Mouse (Mus musculus) urinary bladder, postnatal 14 days (tissue): ENCODE data around the gene Cul7.

ENCODE experiments used
- DNase-seq: peaks from one replicate; pipeline ENCODE4 v3.0.0; 2021; ENCODE audit warnings: low spot score

Gene Cul7

DNA sequence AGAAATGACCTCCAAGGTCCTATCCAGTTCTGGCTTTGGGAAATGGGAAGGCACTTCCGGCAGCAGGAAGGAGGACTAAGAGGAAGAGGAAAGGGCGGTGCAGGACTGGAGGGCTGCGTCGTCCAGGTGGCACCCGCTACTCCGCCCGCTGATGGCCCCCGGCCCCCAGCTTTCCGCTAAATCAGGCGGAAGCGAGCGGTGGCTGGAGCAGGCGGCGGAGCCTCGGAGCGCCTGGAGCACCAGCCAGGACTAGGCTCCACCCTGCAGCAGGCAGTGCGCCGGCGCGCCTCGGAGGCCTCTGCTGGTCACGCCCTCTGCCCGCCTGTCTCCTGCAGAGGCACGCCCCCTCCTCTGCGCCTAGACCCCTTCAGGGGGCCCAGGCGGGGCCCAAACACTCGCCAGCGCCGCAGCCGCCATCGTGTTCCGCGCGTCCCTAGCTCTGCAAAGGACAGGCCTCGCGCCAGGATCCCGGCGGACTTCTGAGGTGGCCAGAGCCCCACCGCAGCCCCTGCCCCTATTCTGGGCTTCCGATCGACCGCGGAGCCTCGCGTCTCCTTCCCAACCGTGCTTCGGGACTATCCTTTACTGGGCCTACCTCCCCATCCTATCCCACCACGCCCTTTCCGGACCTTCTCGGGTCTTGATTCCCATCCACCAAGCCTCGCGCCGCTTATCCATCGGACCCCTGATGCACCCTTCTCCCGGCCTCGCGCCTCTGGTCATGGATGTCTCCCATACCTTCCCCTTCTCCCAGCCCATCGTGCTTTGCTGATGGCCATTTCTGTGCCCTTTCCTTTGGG is at the start of gene Cul7:
Gene Cul7, plus strand, starts transcription at position 106 of the 800 bp plus-strand sequence.
- peak; percentile 93 for DNase-seq

DNA sequence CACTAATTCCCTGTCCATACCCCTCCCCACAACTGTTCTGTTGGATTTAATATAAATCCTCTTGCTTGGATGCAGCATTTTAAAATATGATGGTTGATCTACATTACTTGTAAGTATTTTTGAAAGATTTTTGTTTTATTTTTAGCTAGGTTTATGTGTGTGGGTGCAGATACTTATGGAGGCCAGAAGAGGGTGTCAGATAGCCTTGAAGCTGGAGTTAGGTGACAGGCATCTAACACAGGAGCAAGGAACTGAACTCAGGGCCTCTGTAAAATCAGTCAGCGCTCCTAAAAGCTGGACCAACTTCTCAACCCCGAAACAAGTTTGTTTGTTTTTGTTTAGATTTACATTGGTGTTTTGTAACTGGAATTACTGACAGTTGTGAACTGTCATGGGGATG is 49.6 kb upstream of the Cul7 start:
- no peak for DNase-seq

DNA sequence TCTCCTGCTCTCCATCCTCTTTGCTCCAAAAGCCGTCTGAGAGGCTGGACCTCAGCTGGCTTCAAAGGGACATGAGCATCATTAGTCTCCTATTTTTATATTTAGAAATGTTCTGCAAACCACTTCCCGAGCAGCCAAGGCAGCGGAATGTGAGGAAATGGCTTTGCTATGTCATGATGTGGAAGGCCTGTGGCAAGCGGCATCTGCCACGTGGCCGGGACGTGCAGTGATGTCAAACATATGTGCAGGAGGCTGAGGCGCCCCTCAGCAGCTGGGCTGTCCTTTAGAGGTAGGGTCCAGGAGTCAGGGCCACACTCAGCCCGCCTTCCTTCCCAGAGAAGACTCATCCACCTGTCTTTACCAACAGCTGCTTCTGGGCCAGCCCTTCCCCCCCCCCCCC is 47.9 kb upstream of the Cul7 start:
- DNase-seq: no peak

DNA sequence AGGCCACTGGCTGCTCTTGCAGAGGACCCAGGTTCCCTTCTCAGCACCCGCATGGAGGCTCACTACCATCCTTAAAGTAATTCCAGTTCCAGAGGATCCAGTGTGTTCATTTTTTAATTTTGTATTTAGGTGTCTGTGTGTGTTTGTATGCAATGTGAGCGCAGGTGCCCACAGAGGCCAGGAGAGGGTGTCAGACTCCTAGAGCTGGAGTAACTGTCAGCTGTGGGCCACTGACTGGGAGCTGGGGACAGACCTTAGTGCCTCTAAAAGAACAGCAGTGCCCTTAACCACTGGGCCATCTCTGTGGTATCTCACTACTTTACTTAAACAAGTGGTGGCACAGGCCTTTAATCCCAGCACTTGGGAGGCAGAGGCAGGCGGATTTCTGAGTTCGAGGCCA is 46.9 kb upstream of the Cul7 start:
- DNase-seq: no peak

DNA sequence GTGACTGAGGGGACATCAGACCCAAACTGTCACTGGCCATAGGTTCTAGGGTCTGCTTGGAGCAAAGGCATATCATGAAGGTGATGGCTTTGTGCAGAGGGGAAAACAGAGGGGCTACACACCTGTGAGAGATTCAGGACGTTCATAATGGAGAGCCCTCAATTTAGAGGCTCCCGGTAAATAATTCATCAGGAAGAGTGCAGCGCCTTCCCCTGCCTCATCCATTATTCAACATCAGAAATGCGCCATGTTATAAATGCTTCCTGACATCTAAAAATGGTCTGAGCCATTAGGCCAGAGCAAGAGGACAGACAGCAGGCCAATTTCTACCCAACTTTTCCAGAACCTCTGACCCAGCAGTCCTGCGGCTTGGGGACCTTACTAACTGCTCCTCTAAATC is 45.0 kb upstream of the Cul7 start:
- DNase-seq: no peak

DNA sequence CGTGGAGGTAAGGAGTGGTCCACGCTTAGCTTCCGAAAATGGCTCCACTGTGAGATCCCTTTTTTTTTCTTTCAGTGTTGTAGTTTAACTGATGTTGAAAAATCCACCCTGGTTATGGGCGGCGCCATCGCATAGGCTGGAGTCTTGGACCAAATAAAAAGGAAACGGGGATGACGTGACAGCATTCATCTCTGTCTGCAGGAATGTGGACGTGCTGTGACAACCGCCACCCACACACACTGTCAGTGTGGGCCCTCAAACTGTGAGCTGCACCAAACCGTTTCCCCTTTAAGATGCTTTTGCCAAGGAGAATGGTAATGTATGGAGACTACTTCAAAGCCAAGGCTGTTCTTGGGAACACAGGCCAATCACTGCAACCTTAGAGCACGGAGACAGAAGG is 44.1 kb upstream of the Cul7 start:
- DNase-seq: no peak

DNA sequence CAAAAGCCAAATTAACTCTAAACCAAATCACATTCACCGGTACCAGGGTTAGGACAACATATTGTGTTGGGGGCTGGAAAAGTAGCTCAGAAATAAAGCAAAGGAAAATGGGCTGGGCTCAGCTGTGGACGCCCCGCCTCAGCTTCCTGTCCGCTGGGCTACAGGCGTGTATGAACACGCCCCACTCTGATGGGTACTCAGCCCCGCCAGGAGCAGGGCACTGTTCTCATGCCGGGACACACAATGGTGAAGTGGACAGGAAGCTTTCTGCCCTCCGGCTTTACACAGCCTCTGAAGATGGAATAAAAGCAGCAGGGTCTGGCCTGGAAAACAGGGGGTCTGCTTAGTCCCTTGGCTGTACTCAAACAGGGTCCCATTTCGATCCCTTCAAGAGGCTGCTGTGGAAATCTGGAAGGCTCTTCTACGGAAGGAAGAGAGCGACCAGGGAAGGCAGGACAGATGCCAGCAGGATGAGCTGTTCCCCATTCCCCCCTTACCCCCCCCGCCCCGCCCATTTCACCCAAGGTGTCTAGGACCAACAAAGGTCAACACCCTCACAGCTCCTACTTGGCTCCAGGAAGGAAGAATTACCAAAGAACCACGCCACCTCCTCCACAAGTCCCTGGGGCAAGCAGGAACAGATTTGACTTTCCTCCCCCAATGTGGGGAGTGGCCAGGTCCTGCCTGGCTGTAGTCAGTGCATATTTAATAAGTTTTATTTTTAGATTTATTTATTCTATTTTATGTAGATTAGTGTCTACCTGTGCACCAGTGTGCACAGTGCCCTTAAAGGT is 40.2 kb upstream of the Cul7 start:
- peak; percentile 67 for DNase-seq

DNA sequence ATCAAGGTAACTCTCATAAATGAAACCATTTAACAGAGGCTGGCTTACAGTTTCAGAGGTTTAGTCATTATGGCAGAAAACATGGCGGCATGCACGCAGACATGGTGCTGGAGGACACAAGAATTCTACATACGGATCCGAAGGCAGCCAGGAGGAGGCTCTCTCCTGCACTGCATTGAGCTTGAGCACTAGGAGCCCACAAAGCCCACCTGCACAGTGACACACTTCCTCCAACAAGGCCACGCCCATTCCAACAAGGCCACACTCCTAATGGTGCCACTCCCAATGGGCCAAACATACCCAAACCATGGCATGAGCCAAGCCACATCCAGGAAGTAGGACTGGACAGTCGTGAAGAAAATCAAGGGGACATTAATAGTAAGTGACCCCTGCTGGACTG is 38.8 kb upstream of the Cul7 start:
- DNase-seq: no peak

DNA sequence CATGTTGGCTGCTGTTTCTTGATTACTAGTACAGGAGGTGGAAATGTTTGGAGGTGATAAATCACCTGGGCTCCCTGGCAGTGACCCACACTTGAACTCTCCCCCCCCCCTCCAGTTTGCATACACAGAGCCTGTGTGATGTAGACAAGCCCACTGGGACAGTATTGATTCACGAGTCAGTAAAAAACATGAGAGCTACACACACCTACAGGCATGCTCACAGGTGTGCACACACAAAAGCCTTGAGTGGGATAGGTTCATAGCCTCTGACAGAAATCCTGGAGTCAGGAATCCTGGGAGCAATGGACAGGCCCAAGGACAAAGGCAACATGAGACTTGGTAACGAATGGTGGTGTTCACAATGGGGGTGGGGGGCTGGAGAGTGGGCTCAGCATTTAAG is 37.9 kb upstream of the Cul7 start:
- DNase-seq: no peak

DNA sequence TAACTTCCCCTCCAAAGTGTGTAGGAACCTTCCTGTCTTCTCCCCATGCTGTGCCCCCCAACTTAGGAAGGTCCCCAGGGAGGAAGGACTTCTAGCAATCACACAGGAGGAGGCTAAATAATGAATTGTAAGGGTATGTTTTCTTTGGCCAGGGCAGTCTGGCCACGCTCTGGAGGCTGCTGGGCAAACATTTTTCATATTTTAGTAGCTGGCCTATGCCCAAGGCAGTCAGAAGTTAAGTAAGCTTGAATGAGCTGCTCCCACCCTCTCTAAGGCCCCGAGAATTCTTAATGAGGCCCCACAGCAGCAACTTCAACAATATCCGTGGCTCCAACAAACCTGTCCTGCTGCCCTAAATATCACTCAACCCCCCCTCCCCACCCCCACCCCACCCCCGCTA is 37.3 kb upstream of the Cul7 start:
- no peak for DNase-seq

DNA sequence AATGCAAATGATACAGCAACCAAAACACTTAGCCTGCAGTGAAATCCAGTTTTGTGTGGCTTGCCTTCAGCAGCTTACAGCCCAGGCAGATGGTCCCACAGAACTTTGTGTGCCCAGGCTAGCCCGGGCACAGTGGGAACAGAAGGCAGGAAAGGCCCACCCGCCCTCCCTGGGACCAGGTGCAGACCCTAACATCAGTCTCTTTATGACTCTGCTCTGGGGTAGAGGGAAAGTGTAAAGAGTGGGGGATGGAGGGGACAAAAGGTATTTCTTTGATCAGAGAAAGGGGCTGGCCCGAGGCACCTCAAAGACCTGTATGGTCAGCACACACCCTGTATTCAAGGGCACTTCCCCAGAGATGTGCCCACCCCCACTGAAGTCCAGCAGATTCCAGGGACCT is 36.9 kb upstream of the Cul7 start:
- DNase-seq: no peak

DNA sequence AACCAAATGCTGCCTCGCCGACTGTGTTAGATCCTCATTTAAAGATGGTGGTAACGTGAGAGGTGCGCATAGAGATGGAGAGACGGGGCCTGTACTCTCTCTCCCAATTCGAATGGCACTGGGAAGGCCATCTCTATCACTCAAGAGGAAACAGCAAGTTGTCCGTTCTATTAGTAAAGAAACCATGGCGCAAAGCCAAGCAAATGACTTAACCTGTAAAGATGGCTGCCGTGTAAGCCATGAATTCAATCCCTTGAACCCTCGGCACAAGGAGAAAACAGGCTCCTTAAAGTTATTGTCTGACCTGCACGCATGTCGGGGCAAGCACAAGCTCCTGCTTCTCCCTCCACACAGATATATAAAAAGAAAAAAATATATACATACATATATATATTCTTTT is 32.3 kb upstream of the Cul7 start:
- no peak for DNase-seq

DNA sequence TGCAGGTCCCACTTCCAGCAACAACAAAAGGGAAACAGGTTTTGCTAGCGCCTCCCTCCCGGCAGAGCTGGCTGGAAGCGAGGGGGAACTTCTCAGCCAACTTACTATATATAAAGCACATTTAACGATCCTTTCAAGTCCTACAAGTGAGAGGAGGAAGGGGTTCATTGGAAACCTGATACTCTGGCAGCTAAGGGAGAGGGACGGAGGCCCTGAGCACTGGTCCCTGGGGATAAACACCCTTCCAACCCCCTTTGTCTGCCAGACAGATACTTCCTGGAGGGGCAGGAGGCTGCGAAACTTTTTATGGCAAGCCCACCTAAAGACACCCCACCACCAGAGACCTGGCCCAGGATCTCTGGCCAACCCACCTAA is 31.8 kb upstream of the Cul7 start:
- DNase-seq: no peak

DNA sequence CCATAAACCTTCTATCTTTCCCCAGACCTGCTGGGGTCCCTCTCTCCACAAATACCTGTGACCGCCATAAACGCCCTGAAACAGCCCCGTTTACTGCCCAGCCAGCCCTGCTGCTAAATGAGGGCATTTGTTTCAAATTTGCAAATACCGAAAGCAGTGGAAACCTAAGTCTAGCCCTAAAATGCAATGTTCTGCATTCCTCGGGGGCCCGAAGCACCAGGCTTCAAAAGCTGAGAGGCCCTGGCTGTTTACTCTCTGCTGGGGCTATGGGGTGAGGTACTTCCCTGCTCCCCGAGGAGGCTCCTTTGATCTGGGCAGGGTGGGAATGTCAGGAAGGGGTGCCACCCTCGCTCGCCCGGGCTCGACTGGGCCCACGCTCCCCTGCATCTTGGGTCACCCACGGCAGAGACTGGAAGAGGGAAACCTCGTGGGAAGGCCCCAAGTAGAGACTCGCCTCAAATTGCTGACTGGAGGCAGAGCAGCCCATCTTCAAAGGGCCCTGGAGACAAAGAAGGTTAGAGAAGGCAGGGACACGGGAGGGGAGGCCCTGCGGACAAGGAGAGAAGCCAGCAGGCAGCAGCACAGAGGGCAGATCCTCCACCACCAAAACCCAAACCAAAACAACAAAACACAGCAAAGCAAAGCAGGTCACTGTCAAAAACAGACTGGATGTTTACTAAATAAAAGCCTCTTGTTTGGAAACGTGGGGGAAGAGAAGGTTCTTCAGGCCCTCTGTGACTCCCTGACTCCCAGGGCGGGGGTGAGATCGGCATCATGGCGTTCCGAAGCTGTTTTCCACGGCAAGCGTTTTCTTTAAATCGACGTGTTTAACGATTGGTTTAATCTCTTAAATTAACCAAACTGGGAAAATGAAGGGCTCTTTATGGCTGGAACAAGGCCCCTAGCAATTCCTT is 31.1 kb upstream of the Cul7 start:
- no peak for DNase-seq

DNA sequence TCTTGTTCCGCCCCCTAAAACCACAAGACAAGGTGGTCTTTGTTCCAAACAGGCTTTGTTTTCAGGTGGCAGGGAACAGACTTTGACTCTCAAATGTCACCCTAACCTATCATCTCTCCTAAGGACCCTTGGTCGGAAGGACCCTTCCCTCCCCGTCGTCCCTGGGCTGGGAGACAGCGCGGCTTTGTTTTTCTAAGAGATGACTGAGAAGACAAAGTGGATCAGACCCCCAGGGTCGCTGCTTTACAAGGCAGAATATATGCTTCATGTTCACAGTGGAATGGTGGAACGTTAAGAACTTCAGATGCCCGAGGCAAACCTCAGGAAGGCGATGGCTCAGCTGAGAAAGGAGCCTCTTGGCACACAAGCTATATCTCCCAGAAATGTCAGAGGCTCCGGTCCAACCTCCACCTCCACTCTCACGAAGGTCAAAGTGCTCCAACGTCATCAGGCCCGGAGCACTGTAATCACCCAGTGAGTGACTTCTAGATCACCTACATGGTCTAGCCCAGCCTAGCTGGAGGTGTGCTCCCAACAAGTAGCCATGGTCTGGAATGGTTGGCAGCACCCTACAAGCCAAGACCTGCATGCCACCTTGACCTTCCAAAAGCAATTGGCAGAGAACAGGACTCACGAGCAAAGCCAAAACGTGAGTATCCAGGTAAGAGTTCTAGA is 30.3 kb upstream of the Cul7 start:
- no peak for DNase-seq

DNA sequence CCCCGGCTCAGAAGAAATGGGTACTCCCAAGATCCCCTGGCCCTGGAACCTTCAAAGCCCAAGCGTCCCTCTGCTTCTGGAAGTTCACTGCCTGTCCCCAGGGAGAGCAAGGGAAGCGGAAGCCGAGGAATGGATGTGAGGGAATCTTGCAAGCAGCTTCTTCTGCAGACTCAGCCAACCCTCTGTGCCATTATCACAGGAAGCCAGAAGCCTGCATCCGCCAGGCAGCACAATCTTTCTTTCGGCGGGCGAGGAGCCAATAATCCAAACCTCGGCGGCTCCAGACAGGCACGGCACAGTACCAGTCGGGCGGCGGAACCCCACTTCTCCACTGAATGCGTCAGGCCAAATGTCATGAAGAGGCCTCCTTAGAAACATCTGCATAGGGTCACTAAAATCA is 28.8 kb upstream of the Cul7 start:
- DNase-seq: peak; percentile 34

DNA sequence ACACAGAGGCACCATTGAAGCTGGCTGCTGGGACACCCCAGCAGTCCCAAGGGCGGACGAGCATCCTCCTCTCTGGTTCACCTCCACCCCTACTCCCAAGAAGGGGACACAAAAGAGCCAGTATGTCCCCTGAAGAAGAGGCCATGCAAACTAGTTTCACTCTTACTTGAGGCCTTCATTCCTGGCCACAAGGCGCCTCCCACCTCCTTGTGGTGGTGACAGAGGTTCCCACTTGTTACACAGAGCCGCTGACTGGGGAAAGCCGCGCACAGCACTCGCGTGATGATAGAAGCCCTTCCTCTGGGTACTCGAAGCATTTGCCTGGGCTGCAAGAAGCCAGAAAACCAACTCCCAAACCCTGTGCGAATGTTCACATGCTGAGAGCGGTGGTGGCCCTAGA is 27.9 kb upstream of the Cul7 start:
- no peak for DNase-seq

DNA sequence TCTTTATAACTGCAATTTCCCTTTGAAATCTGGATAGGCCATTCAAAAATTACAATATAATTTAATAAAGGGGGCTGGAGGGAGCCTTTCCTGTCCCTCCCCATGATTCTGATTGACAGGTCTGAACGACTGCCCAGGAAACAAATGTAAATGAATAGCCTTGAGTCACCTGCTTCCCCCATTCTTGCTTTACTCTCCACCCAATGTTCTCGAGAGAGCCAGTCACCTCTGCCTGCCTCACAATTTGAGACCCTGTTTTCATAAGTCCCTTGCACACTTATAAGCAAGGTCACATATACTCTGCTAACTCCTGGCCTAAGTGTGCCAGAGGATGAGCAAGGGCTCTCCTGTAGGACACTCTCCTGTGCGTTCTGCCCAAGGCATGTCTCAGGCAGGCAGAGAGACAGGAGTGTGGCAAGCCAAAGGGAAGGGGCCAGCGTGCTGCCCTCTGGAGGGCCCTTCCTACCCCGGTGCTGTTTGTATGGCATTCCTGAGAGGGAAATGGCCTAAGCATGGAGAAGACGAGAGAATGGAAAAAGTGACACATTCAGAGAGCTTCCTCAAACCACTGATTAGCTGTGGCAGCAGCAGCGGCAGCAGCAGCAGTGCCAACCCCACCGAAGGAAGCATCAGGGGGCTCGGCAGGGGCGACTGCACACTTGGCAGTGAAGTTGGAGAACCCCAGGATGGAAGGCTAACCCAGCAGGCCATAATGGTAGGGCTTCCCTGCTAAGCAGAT is 26.1 kb upstream of the Cul7 start:
- DNase-seq: no peak

DNA sequence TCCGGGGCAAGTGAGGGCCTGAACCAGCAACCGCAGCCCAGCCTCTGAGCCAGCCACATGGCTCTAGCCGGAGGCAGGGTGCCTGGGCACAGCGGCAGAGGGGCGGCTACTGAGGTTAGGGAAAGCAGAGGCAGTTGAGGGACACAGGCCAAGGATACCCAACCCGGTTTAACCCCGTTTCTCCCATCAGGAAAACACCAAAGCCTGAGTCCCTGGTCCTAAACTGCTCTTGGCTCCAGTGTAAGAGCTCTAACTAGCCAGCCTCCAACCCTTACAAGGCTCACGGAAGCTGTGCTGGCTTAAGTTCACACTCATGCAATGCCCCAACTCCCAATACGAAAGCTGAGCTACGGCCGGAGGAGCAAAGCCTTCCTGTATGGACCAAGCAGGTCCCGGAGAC is 25.5 kb upstream of the Cul7 start:
- no peak for DNase-seq

DNA sequence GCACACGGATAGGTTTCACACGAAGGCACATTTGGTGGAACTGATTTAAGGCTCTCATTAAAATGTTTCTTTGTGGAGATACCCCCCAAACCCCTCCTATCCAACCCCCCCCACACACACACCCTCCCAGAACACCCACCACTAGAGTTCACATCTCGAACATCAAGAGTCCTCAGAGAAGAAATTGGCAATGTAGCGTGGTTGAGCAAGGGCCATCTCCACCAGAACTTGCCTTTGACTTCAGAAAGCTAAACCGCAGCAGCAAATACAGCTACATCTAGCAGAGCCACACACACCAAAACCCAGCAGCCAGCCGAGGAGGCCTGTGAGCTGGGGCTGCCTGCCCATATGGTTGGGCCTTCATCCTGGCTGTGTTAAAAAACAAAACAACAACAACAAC is 22.7 kb upstream of the Cul7 start:
- DNase-seq: no peak

DNA sequence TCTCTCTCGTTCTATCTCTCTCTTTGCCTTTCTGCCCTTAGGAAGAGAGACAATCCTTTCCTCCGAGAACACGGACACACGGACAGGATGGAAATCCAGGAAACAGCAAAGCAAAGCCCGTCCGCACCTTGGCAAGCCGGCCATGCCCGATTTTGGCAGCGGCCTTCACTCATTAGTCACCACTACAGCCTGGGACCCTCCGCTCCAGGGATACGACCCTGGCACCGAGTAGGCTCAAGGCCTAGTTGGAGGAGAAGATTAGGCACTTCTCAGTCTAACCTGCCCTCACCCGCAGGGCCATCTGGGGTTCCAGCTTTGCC is 21.7 kb upstream of the Cul7 start:
- peak; percentile 34 for DNase-seq
